Mouse (Mus musculus): ENCODE data around the gene Dnaaf5. TPM values are rescaled to one million over a fixed set of nuclear protein-coding genes. Genes with fewer than 3 reads are reported as not detected.

The Dnaaf5 gene
- polyA plus RNA-seq, 1 experiment from 2014 or later, result 5.9 TPM

DNA sequence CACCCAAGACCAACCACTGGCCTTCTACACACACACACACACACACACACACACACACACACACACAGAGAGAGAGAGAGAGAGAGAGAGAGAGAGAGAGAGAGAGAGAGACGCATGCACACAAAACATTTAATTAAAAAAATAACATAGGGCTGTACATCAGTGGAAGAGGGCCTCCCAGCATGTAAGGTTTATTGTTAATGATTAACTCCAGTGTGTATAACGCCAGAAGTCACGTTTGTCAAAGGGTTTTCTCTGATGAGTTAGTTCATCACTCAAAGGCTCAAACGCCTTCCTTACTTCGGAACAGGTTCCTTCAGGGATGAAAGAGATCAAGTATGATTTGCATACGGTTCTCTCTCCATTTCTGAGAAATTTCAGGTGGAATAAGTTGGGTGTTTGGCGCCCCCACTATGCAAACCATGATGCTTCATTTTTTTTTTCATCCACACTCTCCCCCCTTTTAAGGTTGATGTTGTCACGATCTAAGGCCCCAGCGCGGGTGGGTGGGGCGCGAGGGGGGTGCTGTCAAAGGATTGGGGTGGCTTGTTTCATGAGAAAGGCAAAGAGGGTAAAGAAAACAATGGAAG is 21.5 kb upstream of the Dnaaf5 start:
- Histone ChIP-seq H3K9me3 (no peaks in the 10 kb centered on the region), H3K4me1 (peaks cover 11% of the 10 kb centered on the region), H3K27ac (no peak overlapping the region), H3K9ac (peak overlapping the region; percentile 64; the same call in 1 of the 2 replicates), H3K4me3 (replicated peaks) (peak overlapping the region; percentile 57), H3K36me3 (replicated peaks) (no peaks in the 10 kb centered on the region), H3K4me2 (peak overlapping the region; percentile 88), H3K27me3 (peaks cover 31% of the 10 kb centered on the region)
- 39% methylated on average over 12 of the region's 12 CpGs for WGBS
- no peak for ATAC-seq (ENCODE audit: low FRiP score)

DNA sequence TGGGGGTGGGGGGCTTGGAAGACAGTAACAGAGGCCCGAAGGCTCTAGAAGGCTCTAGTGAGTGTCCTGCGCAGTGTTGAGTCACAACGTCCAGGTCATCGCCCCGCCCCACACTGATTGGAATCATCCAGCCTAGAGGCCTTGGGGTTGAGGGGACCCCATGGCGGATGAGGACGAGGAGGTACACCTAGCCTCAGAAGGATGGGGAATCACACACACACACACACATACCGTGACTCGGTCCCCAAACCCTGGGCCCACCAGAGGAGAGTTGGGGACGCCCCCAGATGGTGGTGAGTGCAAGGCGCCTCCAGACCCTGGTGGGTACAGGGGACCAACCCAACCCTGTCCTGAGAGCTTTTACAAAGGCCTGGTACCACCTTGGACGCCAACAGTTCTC is 20.9 kb upstream of the Dnaaf5 start:
- ATAC-seq (ENCODE audit: low FRiP score), result peak; percentile 58
- Histone ChIP-seq H3K27me3 (peaks cover 31% of the 10 kb centered on the region), H3K27ac (no peak overlapping the region), H3K36me3 (replicated peaks) (no peaks in the 10 kb centered on the region), H3K9me3 (no peaks in the 10 kb centered on the region), H3K4me2 (peak overlapping the region; percentile 88), H3K9ac (peak overlapping the region; percentile 64), H3K4me3 (replicated peaks) (peak overlapping the region; percentile 57), H3K4me1 (peaks cover 11% of the 10 kb centered on the region)
- WGBS, result 13% methylated on average over 12 of the region's 12 CpGs

DNA sequence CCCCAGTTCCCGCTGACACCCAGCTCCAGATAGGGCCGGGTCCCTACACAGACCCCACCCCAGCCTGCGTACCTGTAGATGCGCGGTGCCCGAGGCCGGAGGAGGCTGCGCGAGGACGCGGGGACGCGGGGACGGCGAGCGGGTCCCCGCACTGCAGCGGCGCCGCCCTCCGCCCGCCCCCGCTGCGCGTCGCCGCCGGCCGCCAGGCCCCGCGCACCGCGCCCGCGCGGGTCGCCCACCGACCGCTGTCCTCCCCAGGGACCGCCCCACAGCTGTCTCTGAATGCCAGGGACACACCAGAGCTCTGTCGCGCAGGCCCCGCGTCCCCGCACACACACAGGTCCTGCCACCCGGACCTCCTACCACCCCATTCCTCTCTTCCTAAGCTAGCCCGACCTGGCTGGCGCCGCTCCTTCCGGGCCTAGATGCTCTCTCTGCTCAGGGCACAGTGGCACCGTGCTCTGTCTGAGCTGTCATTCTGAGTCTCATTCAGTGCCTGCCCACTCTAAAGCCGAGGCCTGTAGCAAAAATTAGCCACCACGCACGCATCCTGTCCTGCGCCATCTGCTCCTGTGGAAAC is 20.4 kb upstream of the Dnaaf5 start:
- Histone ChIP-seq H3K27ac (no peak overlapping the region), H3K9me3 (no peaks in the 10 kb centered on the region), H3K36me3 (replicated peaks) (no peaks in the 10 kb centered on the region), H3K4me1 (peaks cover 11% of the 10 kb centered on the region), H3K27me3 (peaks cover 31% of the 10 kb centered on the region), H3K4me3 (replicated peaks) (peak overlapping the region; percentile 57), H3K9ac (peak overlapping the region; percentile 64), H3K4me2 (peak overlapping the region; percentile 88)
- ATAC-seq (ENCODE audit: low FRiP score), result peak; percentile 83
- 3% methylated on average over 53 of the region's 55 CpGs for WGBS

DNA sequence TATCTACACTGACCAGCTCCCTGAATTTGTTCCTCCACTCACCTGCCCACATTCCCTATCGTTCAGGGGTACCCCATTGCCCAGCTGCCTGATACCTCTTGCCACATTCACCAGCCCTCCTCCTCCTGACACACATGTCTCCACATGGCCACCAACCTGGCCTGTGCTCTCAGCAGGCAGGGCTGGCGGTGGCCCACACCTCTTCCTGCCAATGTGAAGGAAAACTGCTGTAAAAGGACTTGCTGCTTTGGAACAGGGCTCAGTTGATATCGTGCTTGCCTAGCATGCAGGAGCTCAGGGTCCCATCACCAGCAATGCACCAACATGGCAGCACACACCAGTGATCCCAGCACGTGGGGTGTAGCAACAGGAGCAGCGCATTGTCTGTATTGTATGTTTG is 19.7 kb upstream of the Dnaaf5 start:
- H3K4me2 ChIP-seq, result no peak overlapping the region
- H3K4me3 ChIP-seq (replicated peaks), result no peak overlapping the region
- H3K27ac ChIP-seq, result no peak overlapping the region

DNA sequence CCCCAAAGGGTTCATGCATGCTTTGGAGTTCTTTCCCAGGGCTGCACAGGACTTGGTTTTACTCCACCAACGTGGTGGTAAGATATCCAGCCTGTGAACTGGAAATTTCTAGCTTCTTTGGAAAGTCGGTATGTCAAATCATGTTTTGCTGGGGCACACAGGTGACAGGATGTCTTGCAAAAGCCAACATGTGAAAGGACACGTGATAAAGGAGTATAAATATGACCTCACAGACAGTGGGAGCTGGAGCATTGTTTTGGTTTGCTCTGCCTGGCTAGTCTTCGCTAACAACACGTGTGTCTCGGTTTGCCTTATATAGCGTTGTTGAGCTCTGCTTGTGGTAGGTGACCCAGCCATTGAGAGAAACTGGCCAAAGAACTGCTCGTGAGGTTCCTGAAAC is 15.5 kb upstream of the Dnaaf5 start:
- no peaks in the 10 kb centered on the region for H3K9me3 ChIP-seq
- H3K4me3 ChIP-seq (replicated peaks), result no peak overlapping the region
- no peak overlapping the region for H3K9ac ChIP-seq
- H3K4me2 ChIP-seq, result no peak overlapping the region
- peaks cover 15% of the 10 kb centered on the region for H3K27me3 ChIP-seq
- no peaks in the 10 kb centered on the region for H3K36me3 ChIP-seq (replicated peaks)
- H3K27ac ChIP-seq, result no peak overlapping the region
- ATAC-seq (ENCODE audit: low FRiP score), result no peak
- no peaks in the 10 kb centered on the region; the same call in 1 of the 2 replicates for H3K4me1 ChIP-seq
- WGBS, result 80% methylated on average over 8 of the region's 8 CpGs

More for the DNA sequence above, 19.7 kb upstream of the Dnaaf5 start:
- peaks cover 11% of the 10 kb centered on the region for H3K4me1 ChIP-seq
- H3K9ac ChIP-seq, result no peak overlapping the region
- WGBS, result 79% methylated on average over 5 of the region's 5 CpGs
- peaks cover 31% of the 10 kb centered on the region for H3K27me3 ChIP-seq
- ATAC-seq (ENCODE audit: low FRiP score), result no peak
- H3K9me3 ChIP-seq, result no peaks in the 10 kb centered on the region
- H3K36me3 ChIP-seq (replicated peaks), result no peaks in the 10 kb centered on the region

DNA sequence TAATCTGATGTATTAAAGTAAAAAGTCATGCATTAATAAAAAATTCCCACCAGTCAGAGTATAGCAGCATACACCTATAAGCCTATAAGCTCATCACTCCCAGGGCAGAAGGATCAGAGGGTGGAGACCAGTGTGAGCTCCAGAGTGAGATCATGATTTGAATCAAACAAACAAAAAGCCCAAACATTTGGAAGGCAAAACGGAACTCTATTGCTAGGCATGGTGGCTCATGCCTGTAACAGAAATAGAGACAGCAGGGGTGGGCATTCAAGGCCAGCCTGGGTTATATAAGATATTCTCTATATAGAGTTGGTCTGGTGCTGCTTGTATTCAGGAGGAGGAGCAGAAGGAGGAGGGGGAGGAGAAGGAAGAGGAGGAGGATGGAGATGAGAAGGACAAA is 13.7 kb upstream of the Dnaaf5 start:
- Histone ChIP-seq H3K4me3 (replicated peaks) (no peak overlapping the region), H3K4me1 (no peaks in the 10 kb centered on the region; the same call in 1 of the 2 replicates)

DNA sequence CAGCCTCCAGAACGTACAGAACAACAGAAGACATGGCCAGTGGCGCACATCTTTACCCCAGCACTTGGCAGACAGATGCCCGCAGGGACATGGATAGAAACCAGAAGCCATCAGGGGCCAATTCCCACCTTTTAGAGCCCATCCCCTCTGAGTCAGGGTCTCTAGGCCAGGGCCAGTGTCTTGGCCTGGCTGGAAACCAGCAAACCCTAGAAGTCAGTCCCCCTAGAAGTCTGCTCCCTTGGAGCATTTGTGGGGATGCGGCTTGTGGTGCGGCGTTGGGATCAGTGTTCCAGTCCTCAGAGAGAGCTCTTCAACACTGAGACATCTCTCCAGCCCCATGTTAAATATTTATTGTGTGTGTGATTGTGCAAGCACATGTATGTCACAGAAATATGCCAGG is 12.8 kb upstream of the Dnaaf5 start:
- no peaks in the 10 kb centered on the region for H3K36me3 ChIP-seq (replicated peaks)
- WGBS, result 91% methylated on average over 6 of the region's 6 CpGs
- no peak overlapping the region for H3K9ac ChIP-seq
- no peaks in the 10 kb centered on the region for H3K9me3 ChIP-seq
- ATAC-seq (ENCODE audit: low FRiP score), result no peak
- no peaks in the 10 kb centered on the region; the same call in 1 of the 2 replicates for H3K4me1 ChIP-seq
- H3K27me3 ChIP-seq, result no peaks in the 10 kb centered on the region
- H3K4me3 ChIP-seq (replicated peaks), result no peak overlapping the region
- no peak overlapping the region for H3K4me2 ChIP-seq
- no peak overlapping the region for H3K27ac ChIP-seq

More for the DNA sequence above, 13.7 kb upstream of the Dnaaf5 start:
- Histone ChIP-seq H3K27ac (no peak overlapping the region), H3K9ac (no peak overlapping the region), H3K9me3 (no peaks in the 10 kb centered on the region), H3K4me2 (no peak overlapping the region), H3K36me3 (replicated peaks) (no peaks in the 10 kb centered on the region), H3K27me3 (peaks cover 5% of the 10 kb centered on the region; the same call in 1 of the 2 replicates)
- WGBS, result 40% methylated on average over 1 of the region's 1 CpGs
- no peak for ATAC-seq (ENCODE audit: low FRiP score)

DNA sequence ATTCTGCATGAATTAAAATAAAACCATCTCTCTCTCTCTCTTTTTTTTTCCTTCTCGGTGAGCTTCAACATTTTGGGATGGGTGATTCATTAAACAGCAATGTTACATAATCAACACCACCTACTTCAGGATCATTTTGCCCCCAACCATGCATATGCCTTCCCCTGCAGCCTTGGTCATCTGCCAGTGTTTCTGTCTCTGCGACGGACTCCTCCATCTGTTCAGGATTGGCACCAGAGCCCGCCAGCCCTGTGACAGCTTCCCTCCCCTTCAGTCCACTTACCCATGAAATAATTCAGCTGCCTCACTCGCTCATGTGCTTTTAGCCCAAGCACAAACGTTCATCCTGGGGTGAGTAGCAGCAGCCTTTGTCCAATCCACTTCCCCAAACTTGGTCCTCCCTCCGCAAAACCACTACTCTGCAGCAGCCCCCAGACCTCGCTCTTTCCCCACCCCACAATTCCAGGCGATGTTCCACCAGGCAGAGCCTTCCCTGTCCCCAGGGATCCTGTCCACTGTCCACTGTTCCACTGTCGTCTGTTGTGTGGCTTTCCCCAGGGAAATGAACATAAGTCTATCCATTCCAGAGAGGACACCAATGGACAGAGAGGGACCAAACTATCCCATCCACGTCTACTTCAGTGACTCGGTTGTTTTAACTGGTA is 11.6 kb upstream of the Dnaaf5 start:
- no peak overlapping the region for H3K4me2 ChIP-seq
- H3K4me1 ChIP-seq, result no peaks in the 10 kb centered on the region; the same call in 1 of the 2 replicates
- no peaks in the 10 kb centered on the region for H3K36me3 ChIP-seq (replicated peaks)
- no peaks in the 10 kb centered on the region for H3K9me3 ChIP-seq
- H3K27ac ChIP-seq, result 0 out of 2 replicates have a peak overlapping the region, but pooled peaks have one; percentile 46
- no peak for ATAC-seq (ENCODE audit: low FRiP score)
- no peaks in the 10 kb centered on the region for H3K27me3 ChIP-seq
- H3K9ac ChIP-seq, result no peak overlapping the region
- no peak overlapping the region for H3K4me3 ChIP-seq (replicated peaks)
- WGBS, result 71% methylated on average over 12 of the region's 12 CpGs

DNA sequence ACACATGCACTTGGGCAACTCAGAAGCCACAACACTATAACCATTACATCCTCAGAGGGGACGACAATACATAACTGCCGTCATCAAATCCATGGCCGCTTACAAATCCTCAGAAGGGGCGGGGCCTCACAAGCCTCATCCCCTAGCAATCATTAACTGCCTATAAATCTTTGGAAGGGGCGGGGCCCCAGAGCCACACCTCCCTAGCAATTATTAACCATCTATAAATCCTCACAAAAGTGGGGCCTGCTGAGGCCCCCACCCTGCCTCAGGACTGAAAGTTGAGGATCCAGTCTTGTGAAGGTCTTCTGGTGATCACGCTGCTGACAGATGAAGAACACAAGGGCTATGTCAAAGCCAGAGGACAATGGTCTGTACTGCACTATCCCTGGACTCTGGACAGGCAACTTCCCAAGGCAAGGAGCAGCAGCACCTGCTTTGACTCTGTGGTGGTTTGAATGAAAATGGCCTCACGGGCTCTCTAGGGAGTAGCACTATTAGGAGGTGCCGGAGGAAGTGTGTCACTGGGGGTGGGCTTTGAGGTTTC is 11.0 kb upstream of the Dnaaf5 start:
- ATAC-seq (ENCODE audit: low FRiP score), result no peak
- Histone ChIP-seq H3K9me3 (no peaks in the 10 kb centered on the region), H3K4me1 (no peaks in the 10 kb centered on the region; the same call in 1 of the 2 replicates), H3K4me3 (replicated peaks) (no peak overlapping the region), H3K27me3 (no peaks in the 10 kb centered on the region), H3K36me3 (replicated peaks) (no peaks in the 10 kb centered on the region), H3K27ac (no peak overlapping the region), H3K9ac (no peak overlapping the region), H3K4me2 (no peak overlapping the region)
- 89% methylated on average over 8 of the region's 8 CpGs for WGBS

DNA sequence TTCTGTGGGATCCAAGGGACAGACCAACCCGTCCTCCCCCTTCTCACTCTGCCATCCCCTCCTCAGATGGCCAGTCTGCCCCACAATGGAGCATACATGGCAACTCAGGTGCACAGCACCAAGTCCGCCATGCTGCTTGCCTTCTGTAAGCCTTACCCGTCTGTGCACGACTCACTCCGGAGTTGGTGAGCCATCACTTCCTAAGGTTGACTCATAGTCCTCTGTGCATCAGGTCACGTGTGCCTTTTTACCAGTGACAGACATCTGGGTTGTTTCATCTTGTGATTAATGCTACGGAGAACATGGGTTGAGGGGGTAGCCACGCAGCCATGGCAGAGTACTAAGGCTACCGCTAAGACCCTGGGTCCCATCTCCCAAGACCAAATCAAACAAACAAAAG is 9.4 kb upstream of the Dnaaf5 start:
- Histone ChIP-seq H3K27me3 (no peaks in the 10 kb centered on the region), H3K9ac (no peak overlapping the region), H3K27ac (no peak overlapping the region), H3K36me3 (replicated peaks) (no peaks in the 10 kb centered on the region), H3K4me3 (replicated peaks) (no peak overlapping the region), H3K4me1 (no peaks in the 10 kb centered on the region; the same call in 1 of the 2 replicates), H3K4me2 (no peak overlapping the region), H3K9me3 (no peaks in the 10 kb centered on the region)
- ATAC-seq (ENCODE audit: low FRiP score), result no peak
- WGBS, result 83% methylated on average over 9 of the region's 9 CpGs

DNA sequence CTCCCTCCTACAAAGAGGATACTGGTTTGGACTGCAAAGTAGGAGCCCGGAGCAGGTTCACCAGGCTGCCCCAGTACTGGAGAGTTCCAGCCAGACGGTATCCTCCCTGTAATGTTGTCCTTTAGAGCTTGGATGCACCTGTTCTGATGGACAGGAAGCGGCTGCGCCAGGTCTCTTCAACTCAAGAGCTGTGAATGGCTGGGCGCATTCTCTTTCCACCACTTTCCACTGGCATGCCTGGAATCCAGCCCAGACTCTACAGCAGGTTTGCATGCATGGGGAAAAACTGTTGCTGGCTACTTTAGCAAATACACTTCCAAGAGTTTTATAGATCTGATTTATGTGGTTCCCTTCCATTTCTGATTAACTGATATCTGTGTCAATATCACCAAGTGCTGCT is 8.7 kb upstream of the Dnaaf5 start:
- no peaks in the 10 kb centered on the region; the same call in 1 of the 2 replicates for H3K4me1 ChIP-seq
- H3K4me3 ChIP-seq (replicated peaks), result no peak overlapping the region
- no peaks in the 10 kb centered on the region for H3K36me3 ChIP-seq (replicated peaks)
- 71% methylated on average over 5 of the region's 5 CpGs for WGBS
- H3K9me3 ChIP-seq, result no peaks in the 10 kb centered on the region
- no peak overlapping the region for H3K27ac ChIP-seq
- ATAC-seq (ENCODE audit: low FRiP score), result no peak
- H3K9ac ChIP-seq, result no peak overlapping the region
- no peaks in the 10 kb centered on the region for H3K27me3 ChIP-seq
- no peak overlapping the region for H3K4me2 ChIP-seq

DNA sequence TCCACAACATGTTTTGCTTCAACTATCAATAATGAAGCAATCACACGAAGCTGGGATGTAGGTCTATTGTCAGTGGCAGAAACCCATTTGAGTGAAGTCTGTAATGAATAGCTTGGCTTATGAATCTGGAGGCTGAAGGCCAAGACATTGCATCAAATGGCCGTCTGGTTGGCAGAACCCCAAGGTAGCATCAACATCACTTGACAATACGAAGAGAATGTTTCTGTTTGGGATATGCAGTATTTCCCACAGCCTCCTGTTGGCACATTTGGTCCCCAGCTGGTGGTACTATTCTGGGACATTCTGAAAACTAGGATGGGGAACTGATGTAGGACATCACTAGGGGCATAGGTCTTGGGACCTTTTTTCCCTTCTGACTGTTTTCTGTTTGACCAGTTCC is 6.1 kb upstream of the Dnaaf5 start:
- ATAC-seq (ENCODE audit: low FRiP score), result no peak
- WGBS, result 78% methylated on average over 3 of the region's 3 CpGs
- no peaks in the 10 kb centered on the region for H3K27me3 ChIP-seq
- peaks cover under 1% of the 10 kb centered on the region for H3K4me1 ChIP-seq
- no peak overlapping the region for H3K4me3 ChIP-seq (replicated peaks)
- H3K36me3 ChIP-seq (replicated peaks), result no peaks in the 10 kb centered on the region
- no peak overlapping the region for H3K9ac ChIP-seq
- H3K9me3 ChIP-seq, result no peaks in the 10 kb centered on the region
- no peak overlapping the region for H3K27ac ChIP-seq
- no peak overlapping the region for H3K4me2 ChIP-seq
